Mouse (Mus musculus) splenic B cell, adult 2 months (primary cell): ENCODE data around the gene Iqcd.

ENCODE experiments used
- DNase-seq: peaks from one replicate; pipeline ENCODE4 v3.0.0-alpha.2; 2011; ENCODE audit warnings: low read depth, low spot score
- H3K27me3 ChIP-seq: 2 replicates; pipeline ENCODE4 v1.6.1; 2012; ENCODE audit warnings: mild to moderate bottlenecking, low read length, moderate library complexity, mixed read lengths; ENCODE audit not compliant: control insufficient read depth, poor library complexity, insufficient read depth, severe bottlenecking
- H3K36me3 ChIP-seq: 2 replicates; pipeline ENCODE4 v1.6.1; 2012; ENCODE audit warnings: mild to moderate bottlenecking, low read length, moderate library complexity, mixed read lengths; ENCODE audit not compliant: control insufficient read depth, poor library complexity, insufficient read depth, severe bottlenecking

The Iqcd gene

DNA sequence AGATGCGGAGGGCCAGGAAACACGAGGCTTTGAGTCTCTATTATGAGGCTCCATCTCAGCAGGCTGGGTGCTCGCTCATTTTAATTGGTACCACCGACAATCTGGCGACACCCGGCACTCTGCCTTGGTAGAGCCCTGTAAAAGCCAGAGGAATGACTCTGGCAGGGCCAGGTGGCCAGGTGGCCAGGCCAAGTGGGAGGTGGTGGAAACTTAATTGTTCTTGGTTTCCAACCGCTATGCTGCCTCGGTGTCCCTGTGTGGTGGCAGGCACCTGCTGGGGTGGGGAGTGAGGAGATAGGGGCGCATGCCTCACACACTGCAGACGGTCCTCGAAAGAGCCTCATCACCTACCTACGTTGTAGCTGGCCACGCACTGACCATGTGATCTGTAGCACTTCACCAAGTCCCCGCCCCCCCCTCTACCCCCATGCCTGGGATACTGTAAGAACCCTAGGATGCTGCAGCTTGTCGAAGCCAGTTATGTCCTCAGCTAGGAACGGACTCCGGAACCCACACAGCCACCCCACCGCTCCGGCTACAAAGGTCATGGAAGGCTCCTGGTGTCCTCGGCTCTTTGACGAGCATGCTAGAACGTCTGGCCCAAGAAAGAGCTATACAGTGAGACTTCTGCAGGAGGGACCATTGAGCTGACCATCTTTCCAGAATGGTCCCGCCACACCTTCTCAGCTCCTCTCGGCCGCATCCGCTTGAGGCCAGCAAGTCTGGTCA lies 8.8 kb upstream of the Iqcd start:
- Histone ChIP-seq H3K27me3 (no peaks in the 10 kb centered on the region), H3K36me3 (no peaks in the 10 kb centered on the region; the same call in 1 of the 2 replicates)
- no peak for DNase-seq

DNA sequence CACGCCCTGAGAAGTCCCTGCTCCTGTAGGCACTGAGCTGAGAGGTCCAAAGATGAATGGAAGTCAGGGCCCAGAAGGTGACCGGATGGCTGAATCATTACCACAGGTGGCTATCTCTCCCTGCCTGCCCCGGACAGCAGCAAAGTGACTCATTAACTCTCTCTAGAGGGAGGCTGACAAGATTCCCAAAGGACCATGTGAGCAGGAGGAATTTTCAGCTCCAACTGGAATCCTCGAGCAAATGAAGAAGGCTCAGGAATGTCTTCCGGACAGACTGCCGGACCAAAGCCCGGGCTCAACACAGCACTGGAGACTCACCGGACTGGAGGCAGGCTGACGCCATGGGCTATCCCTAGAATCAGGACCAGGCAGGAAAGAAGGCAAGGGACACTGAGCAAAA lies 6.8 kb upstream of the Iqcd start:
- DNase-seq = no peak
- Histone ChIP-seq H3K27me3 (no peaks in the 10 kb centered on the region), H3K36me3 (no peaks in the 10 kb centered on the region; the same call in 1 of the 2 replicates)

DNA sequence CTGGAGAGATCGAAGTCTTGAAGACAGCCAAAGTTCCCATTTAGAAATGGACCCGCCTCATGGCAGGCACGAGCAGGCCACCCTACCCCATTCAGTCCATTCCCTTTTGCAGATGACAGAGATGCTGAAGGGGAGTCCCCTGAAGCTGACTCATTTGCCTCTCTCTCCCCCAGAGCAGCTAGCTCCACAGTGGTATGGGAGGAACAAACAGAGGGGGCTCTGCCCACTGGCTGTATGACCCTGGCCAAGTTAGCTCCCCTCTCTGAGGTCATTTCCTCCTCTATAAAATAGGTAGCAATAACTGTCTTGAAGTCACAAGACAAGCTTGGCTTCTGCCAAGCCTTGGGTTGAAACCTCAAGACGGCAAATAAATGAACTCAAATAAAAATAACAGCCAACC lies 5.3 kb upstream of the Iqcd start:
- Histone ChIP-seq H3K27me3 (no peaks in the 10 kb centered on the region), H3K36me3 (no peaks in the 10 kb centered on the region; the same call in 1 of the 2 replicates)
- DNase-seq = peak; percentile 62

DNA sequence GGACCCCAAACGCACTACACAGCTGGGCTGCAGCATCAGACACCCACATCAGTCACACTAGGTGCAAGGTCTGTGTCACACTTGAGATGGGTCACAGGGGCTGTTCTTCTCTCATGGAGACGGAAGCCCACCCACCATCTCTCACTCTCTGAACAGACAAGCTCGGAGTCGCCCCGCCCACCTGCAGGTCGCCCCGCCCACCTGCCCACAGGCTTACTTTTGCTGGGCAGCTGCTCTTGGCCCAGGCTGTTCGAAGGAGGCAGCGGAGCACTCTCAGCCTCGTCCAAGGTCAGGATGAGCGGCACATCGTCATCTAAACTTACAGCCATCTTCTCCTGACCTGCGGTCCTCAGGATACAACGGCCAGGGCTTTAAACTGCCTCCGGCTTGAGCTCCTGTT lies 3.8 kb upstream of the Iqcd start:
- Histone ChIP-seq H3K36me3 (no peaks in the 10 kb centered on the region; the same call in 1 of the 2 replicates), H3K27me3 (no peaks in the 10 kb centered on the region)
- no peak for DNase-seq

DNA sequence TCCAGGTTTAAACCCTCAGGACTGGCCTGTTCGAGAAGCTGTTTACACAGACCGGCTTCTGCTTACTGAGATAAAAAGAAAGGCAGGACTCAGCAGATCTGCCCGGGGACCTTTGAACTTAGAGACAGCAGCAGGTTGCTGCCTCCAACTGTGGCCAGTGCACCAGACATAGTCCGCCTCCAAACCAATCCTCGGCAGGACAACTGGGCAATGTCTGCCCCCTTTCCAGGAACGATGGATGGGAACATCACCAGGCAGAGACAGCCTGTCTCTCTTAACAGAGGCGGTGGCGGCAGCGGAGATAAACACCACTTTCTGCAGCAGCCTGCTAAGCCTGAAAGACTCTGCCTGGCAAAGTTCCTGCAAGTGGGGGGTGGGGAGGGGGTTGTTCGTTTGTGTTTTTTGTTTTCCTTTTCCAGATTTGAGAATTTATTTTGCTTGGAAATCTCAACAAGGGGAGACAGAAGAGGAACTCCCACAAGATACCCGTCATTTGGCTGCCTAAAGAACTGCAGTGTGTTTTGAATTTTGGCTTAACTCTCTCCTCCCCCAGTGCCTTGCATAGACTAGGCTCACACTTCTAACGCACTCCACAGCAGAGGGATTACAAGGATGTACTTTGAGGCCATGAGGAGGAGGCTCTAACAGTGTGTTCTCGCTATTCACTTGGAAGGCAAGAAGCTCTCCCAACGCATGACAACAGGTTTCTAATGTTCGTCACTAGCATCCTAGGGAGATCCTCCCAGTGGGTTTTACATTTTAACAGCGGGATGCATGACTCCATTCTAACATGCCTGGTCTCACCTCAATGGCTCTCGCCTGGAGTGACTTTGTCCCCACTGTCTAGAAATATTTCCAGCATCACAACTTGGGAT lies 1.8 kb upstream of the Iqcd start:
- DNase-seq = no peak

DNA sequence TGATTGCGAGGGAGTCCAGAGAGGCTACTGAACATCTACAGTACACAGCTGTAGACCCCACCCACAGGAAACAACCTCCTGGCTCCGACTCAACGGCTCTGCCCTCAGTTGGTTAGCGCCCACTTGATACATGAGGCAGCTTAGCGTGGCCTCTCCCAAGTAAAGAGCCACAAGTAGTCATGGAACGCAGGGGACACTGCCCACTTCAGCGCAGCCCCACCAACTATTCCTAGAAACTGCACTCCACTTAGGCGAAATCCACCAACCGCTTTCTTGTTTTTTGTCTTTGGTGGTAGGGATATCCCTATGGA lies 1.2 kb upstream of the Iqcd start:
- Histone ChIP-seq H3K36me3 (no peaks in the 10 kb centered on the region; the same call in 1 of the 2 replicates), H3K27me3 (no peaks in the 10 kb centered on the region)
- peak; percentile 30 for DNase-seq

More for the DNA sequence above, 1.8 kb upstream of the Iqcd start:
- no peaks in the 10 kb centered on the region; the same call in 1 of the 2 replicates for H3K36me3 ChIP-seq
- H3K27me3 ChIP-seq = no peaks in the 10 kb centered on the region

DNA sequence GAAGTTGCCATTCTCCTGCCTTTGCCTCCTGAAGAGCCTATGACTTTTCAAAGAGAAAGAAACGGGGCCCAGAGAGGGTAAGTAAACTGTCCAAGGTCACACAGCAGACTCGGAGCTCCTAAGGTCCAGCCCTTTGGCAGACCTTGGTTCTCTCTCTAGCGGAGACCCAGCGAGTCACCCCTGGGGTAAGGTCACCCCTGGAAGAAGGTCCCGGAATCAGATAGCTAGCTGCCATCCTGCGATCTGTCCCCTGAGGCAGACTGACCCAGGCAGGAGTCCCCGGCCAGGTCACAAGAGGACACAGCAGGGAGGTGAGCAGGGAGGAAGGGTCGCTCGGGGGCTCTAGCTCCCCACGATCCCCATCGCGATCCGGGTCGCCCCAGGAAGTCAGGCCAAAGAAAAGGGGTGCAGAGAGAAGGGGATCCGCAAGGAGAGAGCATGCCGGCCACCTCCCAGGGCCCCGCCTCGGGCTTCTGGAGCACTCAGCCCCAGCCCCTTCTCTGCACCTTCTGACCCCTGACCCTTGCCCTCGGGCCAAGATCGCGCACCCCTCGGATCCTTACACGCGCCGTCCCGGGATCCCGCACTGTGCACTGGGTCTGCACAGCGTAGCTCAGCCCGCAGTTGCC lies 762 bp upstream of the Iqcd start:
- no peak for DNase-seq
- H3K36me3 ChIP-seq = no peaks in the 10 kb centered on the region; the same call in 1 of the 2 replicates
- H3K27me3 ChIP-seq = no peaks in the 10 kb centered on the region

DNA sequence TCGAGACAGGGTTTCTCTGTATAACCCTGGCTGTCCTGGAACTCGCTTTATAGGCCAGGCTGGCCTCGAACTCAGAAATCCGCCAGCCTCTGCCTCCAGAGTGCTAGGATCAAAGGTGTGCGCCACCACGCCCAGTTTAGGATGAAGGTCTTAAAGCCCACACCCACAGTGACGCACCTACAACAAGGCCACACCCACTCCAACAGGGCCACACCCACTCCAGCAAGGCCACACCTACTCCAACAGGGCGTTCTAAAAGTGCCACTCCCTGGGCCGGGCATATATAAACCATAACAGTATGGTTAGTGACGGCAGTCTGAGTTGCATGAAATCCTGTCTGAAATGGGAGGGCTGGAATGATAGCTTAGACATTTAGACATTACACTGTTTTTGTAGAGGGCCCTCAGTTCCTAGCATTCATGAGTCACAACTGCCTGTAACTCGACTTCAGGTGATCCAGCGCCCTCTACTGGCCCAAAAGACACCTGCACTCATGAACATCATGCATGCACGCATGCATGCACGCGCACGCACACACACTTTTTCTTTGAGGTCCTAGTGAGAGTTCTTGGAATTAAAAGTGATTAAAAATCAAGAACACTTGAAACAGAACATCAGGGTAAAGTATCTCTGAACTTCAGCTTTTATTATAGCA lies 1.7 kb downstream of the Iqcd start:
- H3K27me3 ChIP-seq = no peaks in the 10 kb centered on the region
- no peaks in the 10 kb centered on the region for H3K36me3 ChIP-seq
- DNase-seq = peak; percentile 70

DNA sequence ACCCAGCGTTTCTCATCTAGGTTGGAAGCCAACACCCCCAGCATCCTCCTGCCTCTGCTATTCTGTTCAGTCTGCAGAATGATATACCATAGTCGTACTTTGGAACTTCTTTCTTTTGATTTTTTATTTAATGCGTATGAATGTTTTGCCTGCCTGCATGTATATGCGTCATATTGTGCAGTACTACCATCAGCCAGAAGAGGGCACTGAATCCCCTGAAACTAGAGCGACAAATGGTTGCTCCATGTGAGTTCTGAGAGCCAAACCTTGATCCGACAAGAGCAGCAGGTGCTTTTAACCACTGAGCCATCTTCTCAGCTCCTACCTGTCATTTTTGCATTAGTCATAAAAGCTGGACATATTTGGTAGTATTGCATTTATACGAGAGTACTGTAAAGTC lies 3.3 kb downstream of the Iqcd start:
- Histone ChIP-seq H3K36me3 (no peaks in the 10 kb centered on the region), H3K27me3 (no peaks in the 10 kb centered on the region)
- peak; percentile 46 for DNase-seq

DNA sequence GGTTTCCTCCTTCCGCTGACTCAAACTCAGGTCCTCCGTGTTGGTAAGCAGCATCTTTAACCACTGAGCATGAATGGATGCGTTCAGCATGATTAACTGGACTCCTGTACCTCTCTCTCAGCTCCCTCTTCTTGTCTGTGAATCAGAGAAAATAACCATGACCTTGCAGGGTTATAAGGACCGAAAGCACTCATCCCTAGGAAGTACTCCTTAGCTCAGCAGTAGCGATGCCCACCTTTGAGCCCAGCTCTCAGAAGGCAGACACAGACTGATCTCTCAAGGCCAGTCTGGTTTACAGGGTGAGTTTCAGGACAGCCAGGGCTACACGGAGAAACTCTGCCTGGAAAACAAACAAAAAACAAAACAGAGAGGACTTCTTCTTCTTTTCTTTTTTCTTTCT lies 5.7 kb downstream of the Iqcd start:
- Histone ChIP-seq H3K36me3 (no peaks in the 10 kb centered on the region), H3K27me3 (no peaks in the 10 kb centered on the region)
- no peak for DNase-seq

DNA sequence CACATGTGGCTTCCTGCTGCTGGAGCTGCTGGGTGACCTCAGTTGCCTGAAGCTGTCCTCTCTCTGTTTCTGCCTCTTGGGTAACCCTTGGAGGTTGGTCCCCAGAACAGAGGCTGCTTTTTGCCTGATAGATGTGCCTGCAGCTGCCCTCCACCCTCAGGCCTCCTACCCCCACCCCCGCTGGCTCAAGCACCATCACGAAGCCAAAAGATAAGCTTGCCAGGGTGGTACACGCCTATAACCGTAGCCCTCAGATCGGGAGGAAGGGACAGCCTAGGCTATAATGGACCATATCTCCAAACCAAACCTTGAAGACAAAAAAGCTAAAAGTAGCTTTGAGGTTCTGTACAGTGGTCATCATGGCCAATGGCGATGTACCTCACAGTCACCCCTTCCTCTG lies 10.8 kb downstream of the Iqcd start:
- no peaks in the 10 kb centered on the region for H3K27me3 ChIP-seq
- no peak for DNase-seq
- H3K36me3 ChIP-seq = no peaks in the 10 kb centered on the region

DNA sequence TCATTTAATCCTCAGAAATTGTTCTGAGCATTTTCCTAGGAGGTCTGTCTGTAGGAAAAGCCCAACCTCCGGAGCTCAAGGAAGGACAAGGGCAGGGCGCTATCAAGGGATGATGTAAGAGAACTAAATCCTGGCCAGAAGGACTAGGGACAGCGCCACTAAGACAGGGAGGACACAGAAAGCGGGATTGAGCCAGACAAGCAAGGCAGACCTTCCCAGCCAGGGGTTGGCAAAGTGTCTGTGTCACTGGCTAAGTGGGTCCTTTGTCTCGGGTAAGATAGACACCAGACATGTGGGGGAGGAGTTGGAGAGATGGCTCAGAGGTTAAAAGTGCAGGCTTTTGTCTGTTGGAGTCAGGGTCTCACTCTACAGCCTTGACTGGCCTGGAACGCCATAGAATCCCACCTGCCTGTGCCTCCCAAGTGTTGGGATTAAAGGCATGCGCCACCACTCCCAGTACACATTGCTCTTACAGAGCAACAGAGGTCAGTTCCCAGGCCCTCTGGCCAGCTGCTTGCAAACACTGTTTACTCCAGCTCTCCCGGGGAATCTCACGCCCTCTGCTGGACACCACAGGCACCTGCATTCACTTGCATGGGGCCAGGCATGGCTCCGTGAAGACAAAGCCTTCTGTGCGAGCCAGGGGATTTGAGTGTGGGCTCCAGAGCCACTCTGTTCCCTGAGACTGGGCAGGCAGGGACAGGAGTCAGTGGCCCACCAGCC lies 12.3 kb downstream of the Iqcd start:
- no peaks in the 10 kb centered on the region for H3K27me3 ChIP-seq
- no peak for DNase-seq
- no peaks in the 10 kb centered on the region for H3K36me3 ChIP-seq

DNA sequence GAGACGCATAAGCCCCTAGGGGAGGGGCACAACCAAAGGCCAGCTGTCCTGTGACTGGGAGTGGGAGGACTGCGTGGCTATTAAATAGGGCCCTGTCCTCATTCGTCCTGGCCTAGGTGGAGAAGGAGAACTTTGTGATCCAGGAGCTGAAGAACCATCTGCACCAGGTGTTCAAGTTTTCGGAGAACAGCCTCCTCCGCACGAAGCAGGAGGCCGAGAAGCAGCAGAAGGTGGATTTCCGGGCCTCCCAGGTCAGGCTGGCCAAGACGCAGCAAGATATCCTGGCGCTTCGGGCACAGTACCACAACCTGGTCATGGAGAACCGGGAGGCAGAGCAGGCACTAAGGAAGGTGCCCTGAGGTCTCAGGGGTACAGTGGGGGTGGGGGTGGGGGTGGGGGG lies 13.4 kb downstream of the Iqcd start:
- Histone ChIP-seq H3K36me3 (no peaks in the 10 kb centered on the region), H3K27me3 (no peaks in the 10 kb centered on the region)
- no peak for DNase-seq

DNA sequence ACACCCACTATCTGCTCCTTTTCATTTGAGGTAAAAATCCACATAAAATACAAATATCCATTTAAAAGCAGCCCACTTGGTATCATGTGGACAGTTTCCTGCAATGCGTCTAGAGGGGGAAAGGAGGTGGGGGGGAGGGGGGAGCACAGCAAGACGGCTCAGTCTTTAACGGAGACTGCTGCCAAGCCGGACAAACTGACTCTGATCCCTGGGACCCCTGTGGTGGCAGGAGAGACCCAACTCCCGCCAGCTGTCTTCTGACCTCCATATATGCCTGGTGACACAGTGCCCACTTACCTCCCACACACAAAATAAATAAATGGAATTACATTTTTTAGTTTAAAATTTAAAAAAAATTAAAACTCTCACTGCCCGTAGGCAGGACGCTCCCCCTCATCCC lies 14.7 kb downstream of the Iqcd start:
- DNase-seq = no peak
- Histone ChIP-seq H3K27me3 (no peaks in the 10 kb centered on the region), H3K36me3 (no peaks in the 10 kb centered on the region)
